Mouse (Mus musculus) heart, postnatal 0 days (tissue): ENCODE measurements around the gene Gm20538. TPM values are rescaled to one million over a fixed set of nuclear protein-coding genes. Genes with fewer than 3 reads are reported as not detected.
A peak's percentile ranks its signal among the peaks of the same experiment; 100 is the strongest.

Experiments
- ATAC-seq: fragments of 200-750 bp; cut with Nextera tagmentation; 2 replicates; pipeline ENCODE4 v1.8.0; 2017; ENCODE audit warnings: low read depth, moderate number of reproducible peaks, moderate library complexity; ENCODE audit not compliant: insufficient read depth
- DNase-seq: peaks from one replicate; pipeline ENCODE4 v3.0.0-alpha.2; 2016; ENCODE audit warnings: low spot score
- H3K27ac ChIP-seq: fragments of 300-500 bp; sonication (generic); 2 replicates; pipeline ENCODE4 v1.5.1; 2014; ENCODE audit warnings: low read depth, mild to moderate bottlenecking
- H3K27me3 ChIP-seq: fragments of 300-500 bp; sonication (generic); 2 replicates; pipeline ENCODE4 v1.6.1; 2014; ENCODE audit warnings: low read length, mixed read lengths; ENCODE audit not compliant: control insufficient read depth, insufficient read depth
- H3K36me3 ChIP-seq: fragments of 300-500 bp; sonication (generic); replicated peaks from 2 replicates; pipeline ENCODE4 v1.6.1; 2014; ENCODE audit warnings: low read length, mixed read lengths; ENCODE audit not compliant: control insufficient read depth, insufficient read depth
- H3K4me1 ChIP-seq: fragments of 300-500 bp; sonication (generic); 2 replicates; pipeline ENCODE4 v1.6.1; 2014; ENCODE audit warnings: antibody characterized with exemption; ENCODE audit not compliant: control insufficient read depth, insufficient read depth
- H3K4me2 ChIP-seq: fragments of 300-500 bp; sonication (generic); 2 replicates; pipeline ENCODE4 v1.6.1; 2014; ENCODE audit warnings: low read depth, mild to moderate bottlenecking, low read length, moderate library complexity
- H3K4me3 ChIP-seq: fragments of 300-500 bp; sonication (generic); 2 replicates; pipeline ENCODE4 v1.5.1; 2014; ENCODE audit warnings: low read depth, low read length
- H3K9ac ChIP-seq: fragments of 300-500 bp; sonication (generic); replicated peaks from 2 replicates; pipeline ENCODE4 v1.6.1; 2014; ENCODE audit warnings: low read depth, low read length, mixed read lengths
- H3K9me3 ChIP-seq: fragments of 300-500 bp; sonication (generic); replicated peaks from 2 replicates; pipeline ENCODE4 v1.6.1; 2016; ENCODE audit warnings: low read length; ENCODE audit not compliant: control insufficient read depth
- CTCF ChIP-seq: IDR thresholded peaks from 2 replicates; pipeline ENCODE4 v1.5.1; 2016; ENCODE audit warnings: antibody characterized with exemption, control low read depth, low read depth
- EP300 ChIP-seq: IDR thresholded peaks from 2 replicates; pipeline ENCODE4 v1.6.1; 2016; ENCODE audit warnings: antibody characterized with exemption, low read depth
- WGBS: fragments of 180-500 bp; shearing (Covaris S2); extraction: QIAGEN DNeasy Blood & Tissue Kit; methylation state at CpG from one replicate; pipeline ENCODE4 v1.1.7; 2014; 5-methylcytosine and 5-hydroxymethylcytosine counted together
- polyA plus RNA-seq: library from polyadenylated mRNA; unstranded; fragments of >200 nt; fragmentation: Nextera tagmentation; extraction: Ambion mirVana; gene quantifications from 2 replicates; pipeline ENCODE4 v1.2.1, GENCODE M21; 2015
- total RNA-seq: library from RNA; depleted of rRNA; stranded (reverse); fragments of >200 nt; gene quantifications from 2 replicates; pipeline ENCODE4 v1.2.3, GENCODE M21; 2014; ENCODE audit warnings: low replicate concordance

Gm20538 gene
- total and polyA plus RNA-seq, 2 experiments from 2014 or later: not detected

DNA sequence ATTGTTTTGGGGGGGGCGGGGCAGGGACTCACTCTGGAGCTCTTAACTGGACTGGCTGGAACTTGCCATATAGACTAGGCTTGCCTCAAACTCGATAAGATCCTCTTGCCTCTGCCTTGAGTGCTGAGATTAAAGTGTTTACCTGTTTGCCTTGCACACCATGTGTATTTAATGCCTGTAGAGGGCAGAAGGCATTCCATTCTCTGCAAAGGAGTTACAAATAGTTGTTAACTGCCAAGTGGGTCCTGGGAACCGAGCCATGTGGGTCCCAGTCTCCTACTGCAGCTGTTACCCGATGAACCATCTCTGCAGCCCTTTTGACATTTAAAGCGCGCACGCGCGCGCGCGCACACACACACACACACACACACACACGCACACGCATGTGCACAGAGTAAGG is 11.4 kb upstream of the Gm20538 start:
- H3K4me3 ChIP-seq: no peak overlapping the region
- no peak for ATAC-seq
- no peaks in the 10 kb centered on the region for H3K27me3 ChIP-seq
- H3K36me3 ChIP-seq: peaks cover 36% of the 10 kb centered on the region
- TF ChIP-seq EP300: no peak
- no peak for TF ChIP-seq CTCF
- H3K9me3 ChIP-seq: no peaks in the 10 kb centered on the region
- peaks cover 17% of the 10 kb centered on the region for H3K4me1 ChIP-seq
- DNase-seq: no peak
- peak overlapping the region; percentile 80 for H3K4me2 ChIP-seq
- no peak overlapping the region for H3K27ac ChIP-seq
- H3K9ac ChIP-seq: no peak overlapping the region
- 86% methylated on average over 14 of the region's 14 CpGs for WGBS

DNA sequence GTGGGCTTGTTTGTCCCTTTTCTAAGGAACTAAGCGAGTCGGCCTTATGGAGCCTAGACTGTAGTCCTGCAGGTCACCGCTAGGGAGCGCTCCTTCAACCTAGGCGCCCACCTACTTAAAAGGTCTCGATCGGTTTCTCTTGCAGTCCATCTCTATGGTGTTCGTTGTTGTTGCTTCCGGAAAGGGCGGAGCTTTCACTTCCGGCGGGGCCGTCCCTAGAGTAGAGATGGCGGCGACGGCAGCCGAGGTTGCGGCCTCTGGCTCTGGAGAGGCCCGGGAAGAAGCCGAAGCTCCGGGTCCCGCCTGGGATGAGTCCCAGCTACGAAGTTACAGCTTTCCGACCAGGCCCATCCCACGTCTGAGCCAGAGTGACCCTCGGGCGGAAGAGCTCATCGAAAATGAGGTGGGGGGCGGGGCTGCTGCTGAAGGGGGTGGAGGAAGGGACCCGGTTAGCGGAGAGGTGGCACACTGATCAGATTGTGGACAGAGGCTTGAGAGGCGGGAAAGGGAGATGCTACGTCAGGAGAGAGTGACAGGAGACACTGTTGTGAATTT is 10.1 kb upstream of the Gm20538 start, which contains the start of gene Hif1an:
Hif1an (plus strand) TSS at position 199 of the 555 bp plus-strand sequence.
- under 1% methylated on average over 33 of the region's 33 CpGs for WGBS
- TF ChIP-seq CTCF: peak; percentile 94
- peak; percentile 50; the same call in 1 of the 2 replicates for TF ChIP-seq EP300

DNA sequence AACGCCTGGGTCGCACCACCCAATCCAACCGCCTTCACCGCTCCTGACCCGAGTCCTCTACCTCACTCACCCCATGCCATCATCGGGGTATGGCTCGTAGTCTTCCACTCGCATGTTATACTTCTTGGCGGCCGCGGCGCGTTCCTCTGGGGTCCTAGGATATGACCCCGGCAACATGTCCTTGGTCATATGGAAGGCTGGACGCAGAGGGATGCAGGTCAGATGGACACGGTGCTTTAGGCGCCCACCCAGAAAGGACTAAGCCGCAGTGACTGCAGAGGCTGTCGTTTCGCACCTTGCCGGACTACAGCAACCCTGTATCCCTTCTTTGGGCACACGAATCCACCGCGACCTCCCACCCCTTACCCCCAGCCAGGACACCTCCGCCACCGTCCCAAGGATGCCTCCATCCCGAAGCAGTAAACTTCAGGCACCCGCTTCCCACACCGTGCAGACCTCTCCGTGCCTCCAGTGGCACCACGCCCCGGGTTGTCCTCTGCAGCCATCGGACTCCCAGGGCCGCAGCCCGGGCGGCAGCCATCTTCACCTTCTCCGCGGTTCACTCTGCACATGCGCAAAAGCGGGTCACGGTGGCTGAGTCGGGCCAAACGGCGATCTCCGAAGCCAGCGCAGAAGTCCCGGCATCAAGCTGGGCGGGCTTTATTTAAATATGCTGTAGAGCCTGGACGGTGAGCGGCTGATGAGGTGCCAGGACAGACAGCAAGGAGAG is 2.4 kb upstream of the Gm20538 start, which contains the start of gene Ndufb8:
Ndufb8 (minus strand) TSS at position 580 of the 730 bp plus-strand sequence.
- H3K27me3 ChIP-seq: no peaks in the 10 kb centered on the region
- peak within 1 kb of the TSS; percentile 90 for H3K27ac ChIP-seq
- H3K4me2 ChIP-seq: peak within 1 kb of the TSS; percentile 94
- H3K9ac ChIP-seq: peak within 1 kb of the TSS; percentile 95
- under 1% methylated on average over 50 of the region's 50 CpGs for WGBS
- peaks cover 9% of the 10 kb centered on the region for H3K4me1 ChIP-seq
- H3K36me3 ChIP-seq: peaks cover 34% of the 10 kb centered on the region
- DNase-seq: peak; percentile 91
- H3K9me3 ChIP-seq: no peaks in the 10 kb centered on the region
- ATAC-seq: peak; percentile 91
- TF ChIP-seq CTCF (no peak), EP300 (peak; percentile 59; the same call in 1 of the 2 replicates)
- H3K4me3 ChIP-seq: peak within 1 kb of the TSS; percentile 90

More for the DNA sequence above, 10.1 kb upstream of the Gm20538 start, which contains the start of gene Hif1an:
- peak within 1 kb of the TSS; percentile 87 for H3K4me3 ChIP-seq
- H3K9me3 ChIP-seq: no peaks in the 10 kb centered on the region
- peaks cover 23% of the 10 kb centered on the region for H3K36me3 ChIP-seq
- peak; percentile 99 for ATAC-seq
- DNase-seq: peak; percentile 95
- H3K27me3 ChIP-seq: no peaks in the 10 kb centered on the region
- H3K9ac ChIP-seq: peak within 1 kb of the TSS; percentile 65
- H3K4me1 ChIP-seq: peaks cover 17% of the 10 kb centered on the region
- peak within 1 kb of the TSS; percentile 77 for H3K27ac ChIP-seq
- H3K4me2 ChIP-seq: peak within 1 kb of the TSS; percentile 80

DNA sequence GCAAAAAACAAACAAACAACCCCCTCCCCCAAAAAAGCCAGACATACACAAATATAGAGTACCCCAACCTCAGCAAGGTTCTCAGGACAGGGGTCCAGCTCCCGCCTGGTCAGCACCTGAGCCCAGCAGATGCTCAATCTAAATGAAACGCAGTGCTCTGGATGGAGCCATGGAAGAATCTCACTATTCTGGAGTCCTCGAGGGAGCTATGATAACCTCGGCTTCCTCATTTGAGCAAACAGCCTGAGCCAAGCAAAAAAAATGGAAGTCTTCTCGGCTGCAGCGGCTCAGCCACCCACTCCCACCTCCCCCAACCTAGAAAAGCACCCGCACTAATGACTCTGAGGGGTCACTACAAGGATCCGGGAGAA is 1.8 kb upstream of the Gm20538 start:
- peak overlapping the region; percentile 95 for H3K9ac ChIP-seq
- peak overlapping the region; percentile 94 for H3K4me2 ChIP-seq
- peaks cover 9% of the 10 kb centered on the region for H3K4me1 ChIP-seq
- H3K9me3 ChIP-seq: no peaks in the 10 kb centered on the region
- 3% methylated on average over 8 of the region's 8 CpGs for WGBS
- H3K36me3 ChIP-seq: peaks cover 40% of the 10 kb centered on the region
- no peaks in the 10 kb centered on the region for H3K27me3 ChIP-seq
- TF ChIP-seq EP300: no peak
- no peak for TF ChIP-seq CTCF
- H3K27ac ChIP-seq: peak overlapping the region; percentile 90
- DNase-seq (no peak), ATAC-seq (no peak; the same call in 1 of the 2 replicates)
- peak overlapping the region; percentile 90 for H3K4me3 ChIP-seq

- no peak for TF ChIP-seq EP300
- Histone ChIP-seq H3K4me2 (0 out of 2 replicates have a peak overlapping the region, but pooled peaks have one; percentile 94), H3K27me3 (no peaks in the 10 kb centered on the region), H3K9me3 (no peaks in the 10 kb centered on the region), H3K9ac (0 out of 2 replicates have a peak overlapping the region, but pooled peaks have one; percentile 95), H3K27ac (no peak overlapping the region), H3K4me1 (peaks cover 9% of the 10 kb centered on the region), H3K4me3 (no peak overlapping the region), H3K36me3 (peaks cover 51% of the 10 kb centered on the region)
- DNase-seq (no peak), ATAC-seq (no peak)
- 96% methylated on average over 4 of the region's 4 CpGs for WGBS
Measured at GRCm38 (mm10) chr19:44553286-44553685, 655 bp upstream of the Gm20538 start.
